Mouse (Mus musculus): ENCODE measurements around the gene Gm17026. TPM values are rescaled to one million over a fixed set of nuclear protein-coding genes. Genes with fewer than 3 reads are reported as not detected.
"Not testable (repeated sequence)": the region's sequence is repeated elsewhere in the genome, so short reads cannot be mapped to it uniquely, and the experiment has no call there.

The Gm17026 gene
- not detected for total RNA-seq (2021)
- long read RNA-seq, experiment 1 = 0 reads
- long read RNA-seq, experiment 2 = 0 reads

DNA sequence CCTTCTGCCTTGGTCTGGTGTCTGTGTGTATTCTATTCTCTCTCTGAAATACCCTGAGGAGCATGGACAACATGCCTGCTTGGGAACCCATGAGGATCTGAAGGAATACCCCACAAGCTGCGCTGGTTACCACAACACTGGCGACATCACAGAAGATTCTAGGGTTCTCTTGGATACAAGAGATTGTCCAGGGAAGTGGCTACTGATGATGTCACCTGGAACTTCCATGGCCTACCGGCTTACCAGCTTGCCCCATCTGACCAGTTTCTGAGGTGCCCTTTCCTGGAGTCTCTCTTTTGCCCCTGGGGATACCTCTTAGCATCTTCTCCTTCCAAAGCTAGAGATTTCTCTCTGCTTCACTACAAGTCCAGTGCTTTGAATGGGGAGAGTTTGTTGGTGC is at the start of gene Gm17026:
Gene Gm17026 (minus strand): TSS at position 101 of the 400 bp plus-strand sequence.
- DNase-seq (ENCODE audit: low spot score in 2 of 2) = not testable (repeated sequence)

DNA sequence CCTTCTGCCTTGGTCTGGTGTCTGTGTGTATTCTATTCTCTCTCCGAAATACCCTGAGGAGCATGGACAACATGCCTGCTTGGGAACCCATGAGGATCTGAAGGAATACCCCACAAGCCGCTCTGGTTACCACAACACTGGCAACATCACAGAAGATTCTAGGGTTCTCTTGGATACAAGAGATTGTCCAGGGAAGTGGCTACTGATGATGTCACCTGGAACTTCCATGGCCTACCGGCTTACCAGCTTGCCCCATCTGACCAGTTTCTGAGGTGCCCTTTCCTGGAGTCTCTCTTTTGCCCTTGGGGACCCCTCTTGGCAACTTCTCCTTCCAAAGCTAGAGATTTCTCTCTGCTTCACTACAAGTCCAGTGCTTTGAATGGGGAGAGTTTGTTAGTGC is 37.4 kb upstream of the Gm17026 start, which contains the start of gene Gm9611:
Gene Gm9611 (minus strand): TSS at position 101 of the 400 bp plus-strand sequence.
- not testable (repeated sequence) for DNase-seq (ENCODE audit: low spot score in 2 of 2)

DNA sequence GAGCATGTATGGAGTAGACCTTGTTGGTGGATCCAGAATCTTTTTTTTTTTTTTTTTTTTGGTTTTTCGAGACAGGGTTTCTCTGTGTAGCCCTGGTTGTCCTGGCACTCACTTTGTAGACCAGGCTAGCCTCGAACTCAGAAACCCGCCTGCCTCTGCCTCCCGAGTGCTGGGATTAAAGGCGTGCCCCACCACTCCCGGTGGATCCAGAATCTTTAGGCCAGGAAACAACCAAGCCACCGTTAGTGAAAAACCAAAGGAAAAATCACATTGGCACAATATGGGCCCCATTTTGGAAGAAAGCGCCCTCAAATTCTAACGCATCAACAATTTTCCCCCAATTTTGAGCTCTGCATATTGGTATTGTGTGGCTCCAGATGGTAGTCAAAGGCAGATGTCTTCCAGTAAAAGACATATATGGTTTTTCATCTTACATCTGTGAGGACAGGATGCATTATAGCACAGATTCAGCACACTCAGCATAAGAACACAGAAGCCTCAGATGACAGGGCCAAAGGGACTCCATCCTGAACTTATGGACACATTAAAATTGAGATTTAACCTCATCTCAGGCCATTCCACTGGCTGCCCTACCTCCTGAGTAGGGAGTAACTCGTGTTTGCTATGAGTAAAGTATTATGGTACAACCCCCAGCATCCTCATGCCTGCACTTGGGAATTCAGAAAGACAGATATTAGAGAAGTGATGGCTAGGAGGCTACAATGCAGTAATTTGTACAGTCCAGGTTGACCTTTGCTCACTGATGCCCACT is 42.9 kb downstream of the Gm17026 start:
- peak; percentile 12 to 18 for DNase-seq (ENCODE audit: low spot score in 2 of 2)

Small RNA genes within 50 kb of the gene (microRNA-seq; reads per million reads assigned to microRNA genes)
- not detected for gene Gm25208
- gene Gm25892 = not detected

Other genes with a start within 250 kb of the Gm17026 start
- not detected for gene Gm7951, start 142.7 kb downstream of the Gm17026 start, total RNA-seq (2021)
- not detected for gene Gm17027, start 97.4 kb downstream of the Gm17026 start, total RNA-seq (2021)
- gene Gm3573, start 69.3 kb downstream of the Gm17026 start, total RNA-seq (2021) = not detected
- not detected for gene Gm9611, start 37.3 kb upstream of the Gm17026 start, total RNA-seq (2021)
- not detected for gene Gm7995, start 50.2 kb upstream of the Gm17026 start, total RNA-seq (2021)
- not detected for gene Gm8005, start 179.6 kb upstream of the Gm17026 start, total RNA-seq (2021)
- gene Gm8011, start 203.8 kb upstream of the Gm17026 start, total RNA-seq (2021) = not detected
- gene Gm8020, start 242.3 kb upstream of the Gm17026 start, total RNA-seq (2021) = not detected

All from gastrocnemius, postnatal 4 days (tissue).